Mouse (Mus musculus) embryonic facial prominence, embryonic 11.5 days (tissue): ENCODE measurements around the gene Slc5a10. TPM values are rescaled to one million over a fixed set of nuclear protein-coding genes. Genes with fewer than 3 reads are reported as not detected.

Source experiments
- ATAC-seq: fragments of 200-750 bp; cut with Nextera tagmentation; replicated peaks from 2 replicates; pipeline ENCODE4 v1.8.0; 2017; ENCODE audit warnings: low read depth; ENCODE audit not compliant: insufficient number of reproducible peaks, low FRiP score, low TSS enrichment
- DNase-seq: peaks from one replicate; pipeline ENCODE4 v3.0.0-alpha.2; 2015; ENCODE audit warnings: low spot score
- H3K27ac ChIP-seq: fragments of 300-500 bp; sonication (generic); replicated peaks from 2 replicates; pipeline ENCODE4 v1.5.1; 2014; ENCODE audit warnings: mild to moderate bottlenecking, low read depth, low read length, control low read depth
- H3K27me3 ChIP-seq: fragments of 300-500 bp; sonication (generic); 2 replicates; pipeline ENCODE4 v1.6.1; 2014; ENCODE audit warnings: mild to moderate bottlenecking, low read length, moderate library complexity, mixed read lengths; ENCODE audit not compliant: control insufficient read depth, insufficient read depth
- H3K36me3 ChIP-seq: fragments of 300-500 bp; sonication (generic); replicated peaks from 2 replicates; pipeline ENCODE4 v1.6.1; 2014; ENCODE audit warnings: low read depth, mild to moderate bottlenecking, low read length, moderate library complexity, mixed read lengths; ENCODE audit not compliant: control insufficient read depth, insufficient read depth
- H3K4me1 ChIP-seq: fragments of 300-500 bp; sonication (generic); 2 replicates; pipeline ENCODE4 v1.6.1; 2014; ENCODE audit warnings: low read length, mixed read lengths; ENCODE audit not compliant: control insufficient read depth, insufficient read depth
- H3K4me2 ChIP-seq: fragments of 300-500 bp; sonication (generic); 2 replicates; pipeline ENCODE4 v1.6.1; 2014; ENCODE audit warnings: low read depth, mild to moderate bottlenecking, control low read depth, low read length, moderate library complexity
- H3K4me3 ChIP-seq: fragments of 300-500 bp; sonication (generic); 2 replicates; pipeline ENCODE4 v1.5.1; 2014; ENCODE audit warnings: low read depth, low read length, control low read depth
- H3K9ac ChIP-seq: fragments of 300-500 bp; sonication (generic); replicated peaks from 2 replicates; pipeline ENCODE4 v1.6.1; 2014; ENCODE audit warnings: mild to moderate bottlenecking, control low read depth, low read length
- H3K9me3 ChIP-seq: fragments of 300-500 bp; sonication (generic); replicated peaks from 2 replicates; pipeline ENCODE4 v1.6.1; 2016; ENCODE audit warnings: mild to moderate bottlenecking, low read length, inconsistent platforms, mixed read lengths; ENCODE audit not compliant: control insufficient read depth
- WGBS: fragments of 180-500 bp; shearing (Covaris S2); extraction: QIAGEN DNeasy Blood & Tissue Kit; methylation state at CpG from one replicate; pipeline ENCODE4 v1.1.7; 2014; 5-methylcytosine and 5-hydroxymethylcytosine counted together
- polyA plus RNA-seq: library from polyadenylated mRNA; unstranded; fragments of >200 nt; fragmentation: Nextera tagmentation; extraction: Ambion mirVana; gene quantifications from 2 replicates; pipeline ENCODE4 v1.2.1, GENCODE M21; 2014

Gene Slc5a10
- polyA plus RNA-seq, 1 experiment from 2014 or later: not detected

DNA sequence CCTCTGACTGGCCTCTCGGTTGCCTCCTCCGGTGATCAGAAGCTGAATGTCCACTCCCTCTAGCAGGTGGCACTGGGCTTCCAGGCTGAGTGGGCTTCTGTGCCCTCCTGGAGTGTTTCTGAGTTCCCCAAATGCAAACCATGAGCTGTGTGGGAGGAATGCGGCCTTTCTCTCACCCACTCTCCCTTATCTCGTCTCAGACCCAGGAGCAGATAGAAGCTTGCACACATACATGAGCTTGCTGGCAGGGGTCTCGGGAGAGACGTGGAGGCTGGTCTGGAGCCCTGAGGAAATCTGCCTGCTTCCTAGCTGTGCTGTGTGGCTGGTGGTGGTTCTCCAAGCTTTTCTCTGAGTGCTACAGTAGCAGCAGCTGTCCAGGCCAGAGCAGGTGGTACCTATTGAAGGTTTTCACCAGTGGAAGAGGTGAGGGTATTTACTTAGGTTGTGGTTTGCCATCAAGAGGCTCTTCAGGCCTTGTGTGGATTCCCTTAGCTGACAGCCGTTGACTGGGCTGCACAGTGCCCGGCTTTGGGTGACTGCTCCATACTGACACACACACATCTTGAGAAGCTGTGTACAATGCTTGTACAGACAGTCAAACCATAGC lies 35.4 kb downstream of the Slc5a10 start:
- no peak overlapping the region for H3K9ac ChIP-seq
- H3K9me3 ChIP-seq: no peaks in the 10 kb centered on the region
- no peak overlapping the region for H3K27ac ChIP-seq
- H3K27me3 ChIP-seq: peaks cover 14% of the 10 kb centered on the region
- DNase-seq (no peak), ATAC-seq (no peak)
- no peaks in the 10 kb centered on the region for H3K36me3 ChIP-seq
- H3K4me3 ChIP-seq: no peak overlapping the region
- 76% methylated on average over 8 of the region's 8 CpGs for WGBS
- H3K4me1 ChIP-seq: no peaks in the 10 kb centered on the region; the same call in 1 of the 2 replicates
- no peak overlapping the region; the same call in 1 of the 2 replicates for H3K4me2 ChIP-seq

DNA sequence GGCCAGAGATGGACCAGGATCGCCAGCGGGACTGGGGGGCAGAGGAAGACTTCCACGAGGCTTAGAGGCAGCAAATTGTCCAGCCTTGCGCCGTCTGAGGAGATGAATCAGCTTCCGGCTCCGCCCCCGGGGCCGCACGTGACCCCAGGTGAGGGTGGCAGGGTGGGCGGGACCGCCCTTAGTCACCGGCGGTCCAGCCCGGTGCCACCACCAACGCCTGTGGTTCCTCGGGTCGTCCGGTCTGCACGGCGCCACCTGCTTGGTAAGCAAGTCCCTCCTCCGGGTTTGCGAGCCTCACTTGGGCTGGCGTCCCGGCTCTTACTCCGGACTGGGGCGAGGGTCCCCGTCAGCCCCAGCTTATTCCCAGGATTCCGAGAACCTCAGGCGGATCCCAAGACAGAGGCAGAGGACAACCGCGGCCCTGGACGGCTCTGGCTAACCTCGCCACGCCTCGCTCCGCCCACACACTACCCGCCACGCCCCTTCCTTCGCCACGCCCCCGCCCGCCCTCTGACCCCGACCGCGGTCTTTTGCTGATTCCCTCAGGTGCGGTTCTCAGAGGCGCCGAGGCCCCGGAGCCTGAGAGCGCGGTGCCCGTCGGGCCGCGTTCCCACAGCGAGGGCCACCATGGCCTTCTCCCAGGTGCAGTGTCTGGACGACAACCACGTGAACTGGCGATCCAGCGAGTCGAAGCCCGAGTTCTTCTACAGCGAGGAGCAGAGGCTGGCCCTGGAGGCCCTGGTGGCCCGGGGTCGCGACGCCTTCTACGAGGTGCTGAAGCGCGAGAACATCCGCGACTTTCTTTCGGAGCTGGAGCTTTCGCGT lies 36.5 kb downstream of the Slc5a10 start, which contains the start of gene Fam83g:
Gene Fam83g, plus strand, starts transcription at position 185 of the 825 bp plus-strand sequence.
- H3K4me3 ChIP-seq: peak within 1 kb of the TSS; percentile 38
- DNase-seq (peak; percentile 60), ATAC-seq (0 out of 2 replicates have a peak, but pooled peaks have one; percentile 68)
- WGBS: 4% methylated on average over 69 of the region's 76 CpGs
- no peak within 1 kb of the TSS for H3K27ac ChIP-seq
- peak within 1 kb of the TSS; percentile 26; the same call in 1 of the 2 replicates for H3K9ac ChIP-seq
- H3K4me2 ChIP-seq: peak within 1 kb of the TSS; percentile 62
- H3K27me3 ChIP-seq: peaks cover 14% of the 10 kb centered on the region
- no peaks in the 10 kb centered on the region for H3K36me3 ChIP-seq
- H3K4me1 ChIP-seq: no peaks in the 10 kb centered on the region; the same call in 1 of the 2 replicates
- no peaks in the 10 kb centered on the region for H3K9me3 ChIP-seq

DNA sequence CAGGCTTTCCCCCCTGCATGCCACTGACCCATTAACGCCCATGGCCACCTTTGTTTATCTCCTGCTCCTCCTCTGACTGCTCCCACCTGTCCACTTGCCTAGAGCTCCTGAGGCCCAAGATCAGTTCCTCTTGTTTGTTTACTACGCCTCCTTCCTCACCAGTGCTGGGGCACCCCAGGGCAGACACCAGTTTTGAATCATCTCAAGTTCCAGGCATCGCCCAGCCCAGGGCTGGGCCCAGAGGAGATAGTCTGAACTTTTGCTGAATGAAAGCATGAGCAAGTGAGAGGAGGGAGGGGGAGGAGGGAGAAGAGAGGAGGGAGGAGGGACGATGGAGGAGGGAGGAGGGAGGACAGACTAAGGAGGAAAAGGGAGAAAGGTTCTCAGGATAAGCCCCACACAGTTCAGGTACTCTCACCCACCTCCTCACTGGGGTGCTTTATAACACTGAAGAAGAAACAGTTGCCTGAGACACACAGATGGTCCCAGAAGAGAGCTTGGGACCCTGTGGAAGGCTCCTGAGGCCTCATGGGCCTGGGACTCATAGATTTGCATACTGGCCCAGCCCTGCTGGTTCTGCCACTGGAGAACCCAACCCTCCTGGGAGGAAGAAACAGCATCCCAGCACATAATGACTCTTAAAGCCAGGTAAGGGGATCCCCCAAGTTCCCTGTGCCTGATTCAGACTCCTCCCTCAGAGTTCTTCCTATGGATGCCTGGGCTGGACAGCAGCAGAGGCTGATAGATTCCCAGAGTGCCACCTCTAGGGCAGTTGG lies 41.3 kb downstream of the Slc5a10 start:
- Histone ChIP-seq H3K9me3 (no peaks in the 10 kb centered on the region), H3K9ac (no peak overlapping the region), H3K27ac (no peak overlapping the region), H3K4me1 (peaks cover 3% of the 10 kb centered on the region; the same call in 1 of the 2 replicates), H3K27me3 (peaks cover 7% of the 10 kb centered on the region), H3K4me2 (no peak overlapping the region), H3K4me3 (no peak overlapping the region), H3K36me3 (no peaks in the 10 kb centered on the region)
- no peak for ATAC-seq
- no peak for DNase-seq
- WGBS: 62% methylated on average over 4 of the region's 4 CpGs

DNA sequence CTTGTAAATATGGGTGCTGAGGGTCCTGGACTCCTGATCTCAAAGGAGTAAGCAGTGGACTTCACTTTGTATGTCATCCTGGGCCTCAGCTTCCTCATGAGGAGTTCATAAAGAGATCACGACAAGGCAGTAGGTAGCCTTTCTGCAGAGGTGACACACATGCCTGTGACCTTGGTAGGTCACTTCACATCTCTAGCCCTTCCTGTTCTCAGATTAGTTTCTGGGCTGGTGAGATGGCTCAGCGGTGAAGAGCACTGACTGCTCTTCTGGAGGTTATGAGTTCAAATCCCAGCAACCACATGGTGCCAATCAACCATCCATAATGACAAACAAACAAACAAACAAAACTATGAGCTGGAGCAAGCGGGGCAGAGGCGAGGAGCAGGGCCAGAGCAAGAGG lies 42.9 kb downstream of the Slc5a10 start:
- no peak overlapping the region for H3K27ac ChIP-seq
- no peak overlapping the region for H3K4me3 ChIP-seq
- 90% methylated on average over 4 of the region's 4 CpGs for WGBS
- peaks cover 3% of the 10 kb centered on the region; the same call in 1 of the 2 replicates for H3K4me1 ChIP-seq
- H3K9me3 ChIP-seq: no peaks in the 10 kb centered on the region
- H3K4me2 ChIP-seq: no peak overlapping the region
- DNase-seq: no peak
- H3K36me3 ChIP-seq: no peaks in the 10 kb centered on the region
- H3K27me3 ChIP-seq: no peaks in the 10 kb centered on the region; the same call in 1 of the 2 replicates
- no peak overlapping the region for H3K9ac ChIP-seq
- ATAC-seq: no peak

DNA sequence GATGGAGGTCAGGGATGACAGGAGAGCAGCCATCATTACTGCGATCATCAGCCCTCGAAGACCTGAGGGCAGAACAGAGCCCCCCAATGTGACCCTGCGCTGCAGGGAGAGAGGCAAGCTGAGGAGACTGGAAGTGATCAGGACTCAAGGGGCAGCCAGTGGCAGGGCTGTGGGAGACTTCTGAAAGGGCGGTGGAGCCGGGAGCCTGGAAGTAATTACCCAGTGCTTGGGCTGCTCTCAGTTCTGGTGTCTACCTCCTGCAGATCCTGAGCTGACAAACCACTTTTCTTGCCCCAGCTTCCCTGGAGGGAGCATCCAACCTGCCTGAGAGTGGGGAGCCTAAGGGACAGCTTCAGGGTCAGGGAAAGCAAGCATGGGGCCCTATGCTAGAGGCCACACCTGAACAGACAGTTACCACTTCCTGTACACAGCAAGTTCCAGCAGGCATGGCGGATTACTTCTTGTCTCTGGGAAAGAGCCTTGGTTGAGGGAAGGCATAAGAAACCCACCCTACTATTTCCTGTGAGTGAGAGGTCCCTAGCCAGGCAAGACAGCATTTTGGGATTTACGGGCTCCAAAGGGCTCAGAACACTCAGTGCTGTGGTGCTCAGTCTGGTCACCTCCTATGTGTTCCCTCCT lies 44.3 kb downstream of the Slc5a10 start:
- H3K27ac ChIP-seq: no peak overlapping the region
- no peak overlapping the region for H3K4me2 ChIP-seq
- H3K27me3 ChIP-seq: no peaks in the 10 kb centered on the region; the same call in 1 of the 2 replicates
- H3K9ac ChIP-seq: no peak overlapping the region
- WGBS: 21% methylated on average over 7 of the region's 7 CpGs
- ATAC-seq (no peak; the same call in 1 of the 2 replicates), DNase-seq (peak; percentile 76)
- H3K4me1 ChIP-seq: peaks cover 3% of the 10 kb centered on the region; the same call in 1 of the 2 replicates
- no peaks in the 10 kb centered on the region for H3K9me3 ChIP-seq
- H3K36me3 ChIP-seq: no peaks in the 10 kb centered on the region
- H3K4me3 ChIP-seq: no peak overlapping the region

DNA sequence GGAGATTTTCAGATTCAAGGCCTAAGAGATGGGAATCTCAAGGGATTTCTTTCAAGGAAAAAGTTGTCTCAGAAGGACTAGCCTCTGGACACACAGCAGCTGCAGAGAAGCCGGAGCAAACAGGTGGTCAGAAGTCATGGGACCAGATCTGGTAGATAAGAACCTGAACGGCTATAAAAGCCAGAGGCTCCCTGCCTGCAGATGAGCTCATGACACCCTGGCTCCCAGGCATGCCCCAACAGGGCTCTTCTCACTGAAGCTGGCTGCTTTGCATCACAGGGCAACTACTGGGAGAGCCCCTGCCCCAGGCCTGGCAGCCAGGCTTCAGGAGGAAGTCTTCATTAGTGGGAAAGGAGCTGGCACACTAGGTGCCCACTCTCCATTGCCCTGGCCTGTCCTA lies 45.3 kb downstream of the Slc5a10 start:
- Histone ChIP-seq H3K4me1 (peaks cover 3% of the 10 kb centered on the region; the same call in 1 of the 2 replicates), H3K4me3 (no peak overlapping the region)

DNA sequence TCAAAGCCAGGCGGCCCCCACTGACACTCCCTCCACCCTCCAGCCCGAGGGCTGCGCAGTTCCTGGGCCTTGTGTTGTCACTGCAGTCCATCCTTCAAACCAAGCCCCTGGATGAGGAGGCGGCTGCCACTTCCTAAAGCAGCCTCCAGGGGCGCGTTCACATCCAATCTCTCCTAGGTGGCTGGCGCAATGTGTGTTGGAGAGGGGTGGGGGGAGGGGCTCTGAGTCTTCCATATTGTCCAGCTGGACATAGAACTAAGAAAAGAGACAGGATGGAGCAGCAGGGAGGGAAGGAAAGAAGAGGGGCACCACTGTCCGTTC lies 45.8 kb downstream of the Slc5a10 start:
- Histone ChIP-seq H3K4me1 (peaks cover 3% of the 10 kb centered on the region; the same call in 1 of the 2 replicates), H3K4me3 (no peak overlapping the region), H3K4me2 (no peak overlapping the region), H3K27me3 (no peaks in the 10 kb centered on the region; the same call in 1 of the 2 replicates), H3K9ac (no peak overlapping the region; the same call in 1 of the 2 replicates), H3K36me3 (no peaks in the 10 kb centered on the region), H3K9me3 (no peaks in the 10 kb centered on the region), H3K27ac (no peak overlapping the region)
- peak; percentile 86 for DNase-seq
- peak; percentile 61 for ATAC-seq
- 1% methylated on average over 8 of the region's 8 CpGs for WGBS

More for the DNA sequence above, 45.3 kb downstream of the Slc5a10 start:
- no peaks in the 10 kb centered on the region; the same call in 1 of the 2 replicates for H3K27me3 ChIP-seq
- H3K27ac ChIP-seq: no peak overlapping the region
- H3K36me3 ChIP-seq: no peaks in the 10 kb centered on the region
- 69% methylated on average over 2 of the region's 2 CpGs for WGBS
- H3K9me3 ChIP-seq: no peaks in the 10 kb centered on the region
- no peak overlapping the region for H3K4me2 ChIP-seq
- H3K9ac ChIP-seq: no peak overlapping the region
- DNase-seq (no peak), ATAC-seq (no peak)
